Mouse (Mus musculus): ENCODE data around the gene Ranbp17. TPM values are rescaled to one million over a fixed set of nuclear protein-coding genes. Genes with fewer than 3 reads are reported as not detected.

The Ranbp17 gene
- polyA plus RNA-seq, 1 experiment from 2014 or later: 3.9 TPM

- H3K27ac ChIP-seq: no peak overlapping the region
- no peaks in the 10 kb centered on the region for H3K9me3 ChIP-seq
- H3K36me3 ChIP-seq: no peaks in the 10 kb centered on the region
- H3K4me3 ChIP-seq (replicated peaks): no peak overlapping the region
- no peak for ATAC-seq (ENCODE audit: insufficient read depth, low FRiP score, low read depth)
- H3K9ac ChIP-seq: no peak overlapping the region
- H3K27me3 ChIP-seq (replicated peaks): no peaks in the 10 kb centered on the region
- no peaks in the 10 kb centered on the region for H3K4me1 ChIP-seq
- no peak overlapping the region for H3K4me2 ChIP-seq
- WGBS: 62% methylated on average over 11 of the region's 11 CpGs
These were observed 214.2 kb downstream of the Ranbp17 start for GRCm38 (mm10) chr11:33299371-33299770.

GRCm38 (mm10) chr11:33297121-33297520, 216.4 kb downstream of the Ranbp17 start:
- Histone ChIP-seq H3K4me3 (replicated peaks) (no peak overlapping the region), H3K4me2 (no peak overlapping the region), H3K4me1 (no peaks in the 10 kb centered on the region), H3K9ac (no peak overlapping the region), H3K27me3 (replicated peaks) (no peaks in the 10 kb centered on the region), H3K9me3 (no peaks in the 10 kb centered on the region), H3K36me3 (no peaks in the 10 kb centered on the region), H3K27ac (no peak overlapping the region)
- 70% methylated on average over 8 of the region's 8 CpGs for WGBS
- no peak for ATAC-seq (ENCODE audit: insufficient read depth, low FRiP score, low read depth)

- no peak overlapping the region for H3K4me3 ChIP-seq (replicated peaks)
- ATAC-seq (ENCODE audit: insufficient read depth, low FRiP score, low read depth): no peak
- no peaks in the 10 kb centered on the region for H3K9me3 ChIP-seq
- H3K27ac ChIP-seq: no peak overlapping the region
- H3K9ac ChIP-seq: no peak overlapping the region
- no peaks in the 10 kb centered on the region for H3K4me1 ChIP-seq
- no peaks in the 10 kb centered on the region for H3K36me3 ChIP-seq
- no peaks in the 10 kb centered on the region for H3K27me3 ChIP-seq (replicated peaks)
- WGBS: 39% methylated on average over 3 of the region's 3 CpGs
- H3K4me2 ChIP-seq: no peak overlapping the region
These were observed 218.1 kb downstream of the Ranbp17 start for GRCm38 (mm10) chr11:33295422-33295821.

- Histone ChIP-seq H3K36me3 (no peaks in the 10 kb centered on the region), H3K27me3 (replicated peaks) (no peaks in the 10 kb centered on the region), H3K9me3 (no peaks in the 10 kb centered on the region), H3K27ac (no peak overlapping the region), H3K9ac (no peak overlapping the region), H3K4me3 (replicated peaks) (no peak overlapping the region), H3K4me1 (no peaks in the 10 kb centered on the region), H3K4me2 (no peak overlapping the region)
- 63% methylated on average over 6 of the region's 6 CpGs for whole genome bisulfite sequencing
- ATAC-seq (ENCODE audit: insufficient read depth, low FRiP score, low read depth): no peak
These were observed 219.5 kb downstream of the Ranbp17 start for GRCm38 (mm10) chr11:33294063-33294462.

GRCm38 (mm10) chr11:33278571-33278970, 235.0 kb downstream of the Ranbp17 start:
- no peaks in the 10 kb centered on the region for H3K27me3 ChIP-seq (replicated peaks)
- H3K36me3 ChIP-seq: no peaks in the 10 kb centered on the region
- no peaks in the 10 kb centered on the region for H3K4me1 ChIP-seq
- H3K4me2 ChIP-seq: no peak overlapping the region
- WGBS: 78% methylated on average over 2 of the region's 2 CpGs
- no peak overlapping the region for H3K9ac ChIP-seq
- H3K9me3 ChIP-seq: no peaks in the 10 kb centered on the region
- H3K4me3 ChIP-seq (replicated peaks): no peak overlapping the region
- no peak overlapping the region for H3K27ac ChIP-seq
- ATAC-seq (ENCODE audit: insufficient read depth, low FRiP score, low read depth): no peak

- Histone ChIP-seq H3K9me3 (no peaks in the 10 kb centered on the region), H3K36me3 (no peaks in the 10 kb centered on the region), H3K4me3 (replicated peaks) (no peak within 1 kb of the TSS), H3K4me1 (no peaks in the 10 kb centered on the region), H3K4me2 (no peak within 1 kb of the TSS), H3K27ac (no peak within 1 kb of the TSS), H3K27me3 (replicated peaks) (no peaks in the 10 kb centered on the region), H3K9ac (no peak within 1 kb of the TSS)
- ATAC-seq (ENCODE audit: insufficient read depth, low FRiP score, low read depth): no peak
- WGBS: 95% methylated on average over 3 of the region's 3 CpGs
These were observed 236.9 kb downstream of the Ranbp17 start, which contains the start of gene Gm12117 for GRCm38 (mm10) chr11:33276637-33277036. TSS of gene Gm12117 (minus strand) at chr11:33276737.

- no peak overlapping the region for H3K9ac ChIP-seq
- H3K27ac ChIP-seq: no peak overlapping the region
- no peaks in the 10 kb centered on the region for H3K27me3 ChIP-seq (replicated peaks)
- H3K9me3 ChIP-seq: no peaks in the 10 kb centered on the region
- no peaks in the 10 kb centered on the region for H3K4me1 ChIP-seq
- H3K36me3 ChIP-seq: no peaks in the 10 kb centered on the region
- no peak overlapping the region for H3K4me3 ChIP-seq (replicated peaks)
- 48% methylated on average over 3 of the region's 3 CpGs for WGBS
- ATAC-seq (ENCODE audit: insufficient read depth, low FRiP score, low read depth): no peak
- no peak overlapping the region for H3K4me2 ChIP-seq
These were observed 238.7 kb downstream of the Ranbp17 start for GRCm38 (mm10) chr11:33274816-33275215.

- H3K27me3 ChIP-seq (replicated peaks): no peaks in the 10 kb centered on the region
- H3K4me1 ChIP-seq: no peaks in the 10 kb centered on the region
- H3K9ac ChIP-seq: no peak overlapping the region
- H3K4me3 ChIP-seq (replicated peaks): no peak overlapping the region
- H3K36me3 ChIP-seq: no peaks in the 10 kb centered on the region
- no peak overlapping the region for H3K4me2 ChIP-seq
- no peak for ATAC-seq (ENCODE audit: insufficient read depth, low FRiP score, low read depth)
- no peaks in the 10 kb centered on the region for H3K9me3 ChIP-seq
- WGBS: 92% methylated on average over 1 of the region's 1 CpGs
- H3K27ac ChIP-seq: no peak overlapping the region
These were observed 239.3 kb downstream of the Ranbp17 start for GRCm38 (mm10) chr11:33274294-33274693.

GRCm38 (mm10) chr11:33240295-33240694, 273.3 kb downstream of the Ranbp17 start:
- Histone ChIP-seq H3K4me1 (no peaks in the 10 kb centered on the region), H3K36me3 (no peaks in the 10 kb centered on the region), H3K4me3 (replicated peaks) (no peak overlapping the region), H3K27ac (no peak overlapping the region), H3K4me2 (no peak overlapping the region), H3K9ac (no peak overlapping the region), H3K27me3 (replicated peaks) (no peaks in the 10 kb centered on the region), H3K9me3 (no peaks in the 10 kb centered on the region)
- ATAC-seq (ENCODE audit: insufficient read depth, low FRiP score, low read depth): no peak
- 62% methylated on average over 3 of the region's 3 CpGs for WGBS

- Histone ChIP-seq H3K9ac (no peak overlapping the region), H3K27ac (no peak overlapping the region), H3K4me2 (no peak overlapping the region), H3K9me3 (no peaks in the 10 kb centered on the region), H3K27me3 (replicated peaks) (no peaks in the 10 kb centered on the region), H3K4me3 (replicated peaks) (no peak overlapping the region), H3K4me1 (no peaks in the 10 kb centered on the region), H3K36me3 (no peaks in the 10 kb centered on the region)
- WGBS: 45% methylated on average over 3 of the region's 3 CpGs
- no peak for ATAC-seq (ENCODE audit: insufficient read depth, low FRiP score, low read depth)
These were observed 279.4 kb downstream of the Ranbp17 start for GRCm38 (mm10) chr11:33234134-33234533.

- H3K27ac ChIP-seq: no peak overlapping the region
- no peak overlapping the region for H3K9ac ChIP-seq
- H3K36me3 ChIP-seq: no peaks in the 10 kb centered on the region
- no peaks in the 10 kb centered on the region for H3K9me3 ChIP-seq
- no peak for ATAC-seq (ENCODE audit: insufficient read depth, low FRiP score, low read depth)
- no peak overlapping the region for H3K4me2 ChIP-seq
- no peak overlapping the region for H3K4me3 ChIP-seq (replicated peaks)
- 74% methylated on average over 5 of the region's 5 CpGs for WGBS
- no peaks in the 10 kb centered on the region for H3K27me3 ChIP-seq (replicated peaks)
- no peaks in the 10 kb centered on the region for H3K4me1 ChIP-seq
These were observed 281.5 kb downstream of the Ranbp17 start for GRCm38 (mm10) chr11:33232056-33232455.

GRCm38 (mm10) chr11:33228186-33228585, 285.4 kb downstream of the Ranbp17 start:
- ATAC-seq (ENCODE audit: insufficient read depth, low FRiP score, low read depth): no peak

GRCm38 (mm10) chr11:33226516-33226915, 287.0 kb downstream of the Ranbp17 start:
- 78% methylated on average over 8 of the region's 8 CpGs for WGBS

More at GRCm38 (mm10) chr11:33228186-33228585, 285.4 kb downstream of the Ranbp17 start:
- no peaks in the 10 kb centered on the region for H3K4me1 ChIP-seq
- H3K9ac ChIP-seq: no peak overlapping the region
- H3K27ac ChIP-seq: no peak overlapping the region
- no peak overlapping the region for H3K4me2 ChIP-seq
- no peak overlapping the region for H3K4me3 ChIP-seq (replicated peaks)
- WGBS: 80% methylated on average over 2 of the region's 2 CpGs
- H3K36me3 ChIP-seq: no peaks in the 10 kb centered on the region
- H3K27me3 ChIP-seq (replicated peaks): no peaks in the 10 kb centered on the region
- H3K9me3 ChIP-seq: no peaks in the 10 kb centered on the region

More at GRCm38 (mm10) chr11:33226516-33226915, 287.0 kb downstream of the Ranbp17 start:
- H3K36me3 ChIP-seq: no peaks in the 10 kb centered on the region
- no peak overlapping the region for H3K4me3 ChIP-seq (replicated peaks)
- H3K27ac ChIP-seq: no peak overlapping the region
- no peak overlapping the region for H3K4me2 ChIP-seq
- ATAC-seq (ENCODE audit: insufficient read depth, low FRiP score, low read depth): no peak
- no peaks in the 10 kb centered on the region for H3K4me1 ChIP-seq
- no peak overlapping the region for H3K9ac ChIP-seq
- no peaks in the 10 kb centered on the region for H3K9me3 ChIP-seq
- H3K27me3 ChIP-seq (replicated peaks): no peaks in the 10 kb centered on the region

All from stomach, embryonic 15.5 days (tissue).